Mouse (Mus musculus) left cerebral cortex, postnatal 36 days (tissue): ENCODE measurements around the gene Pemt. TPM values are rescaled to one million over a fixed set of nuclear protein-coding genes. Genes with fewer than 3 reads are reported as not detected.
A peak's percentile ranks its signal among the peaks of the same experiment; 100 is the strongest.

Experiments
- DNase-seq, 2 experiments: peaks; one replicate each; pipeline ENCODE4 v3.0.0; 2021 to 2022; ENCODE audit warnings: low spot score in 2 of 2, mixed read lengths in 1 of 2
- intact Hi-C: fragments of 180-260 bp; cut with DNase I; formaldehyde crosslinking; loops from one replicate; pipeline ENCODE4 v1.15.1; 2025
- total RNA-seq, 2 experiments: library from RNA; stranded (reverse); gene quantifications; 2 replicates each; pipeline ENCODE4 v1.2.3; 2021

Pemt gene
- total RNA-seq, 2 experiments from 2014 or later: 2.9 to 6.3 TPM

DNA sequence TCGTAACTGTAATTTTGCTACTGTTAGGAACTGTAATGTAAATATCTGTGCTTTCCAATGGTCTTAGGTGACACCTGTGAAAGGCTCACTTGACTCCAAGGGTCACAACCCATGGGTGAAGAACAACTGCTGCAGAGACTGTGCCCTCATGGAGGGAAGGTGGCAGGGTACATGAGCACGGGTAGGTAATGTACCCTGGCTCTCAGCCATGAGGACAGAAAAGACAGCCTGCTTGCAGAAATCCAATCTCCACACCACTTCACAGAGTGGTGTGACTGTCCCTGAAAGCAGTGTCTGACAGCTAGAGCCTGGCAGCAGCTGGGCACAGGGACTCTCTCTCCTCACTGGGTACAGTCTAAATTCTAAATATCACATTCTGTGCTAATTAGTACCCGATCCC is 34.8 kb downstream of the Pemt start:
- DNase-seq: no peak
- intact Hi-C loops: no loop called here

DNA sequence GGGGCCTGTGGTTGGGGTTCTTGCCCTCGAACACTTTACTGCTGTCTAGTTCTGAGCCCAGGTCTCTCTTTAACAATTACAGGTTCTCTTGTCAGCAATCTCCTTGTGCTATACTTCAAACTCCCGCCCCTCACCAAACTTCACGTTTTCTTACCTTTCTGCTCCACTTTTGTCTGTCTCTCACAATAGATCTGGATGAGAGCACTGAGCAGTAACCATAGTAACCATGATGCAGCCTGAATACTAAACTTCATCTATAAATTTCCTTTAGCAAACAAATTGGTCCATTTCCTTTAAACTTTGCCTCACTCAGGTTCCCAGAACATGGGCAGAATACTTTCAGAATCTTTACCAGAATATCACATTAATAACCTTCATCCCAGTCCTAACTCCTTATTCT is 36.8 kb downstream of the Pemt start:
- intact Hi-C loops: no loop called here
- DNase-seq: no peak

DNA sequence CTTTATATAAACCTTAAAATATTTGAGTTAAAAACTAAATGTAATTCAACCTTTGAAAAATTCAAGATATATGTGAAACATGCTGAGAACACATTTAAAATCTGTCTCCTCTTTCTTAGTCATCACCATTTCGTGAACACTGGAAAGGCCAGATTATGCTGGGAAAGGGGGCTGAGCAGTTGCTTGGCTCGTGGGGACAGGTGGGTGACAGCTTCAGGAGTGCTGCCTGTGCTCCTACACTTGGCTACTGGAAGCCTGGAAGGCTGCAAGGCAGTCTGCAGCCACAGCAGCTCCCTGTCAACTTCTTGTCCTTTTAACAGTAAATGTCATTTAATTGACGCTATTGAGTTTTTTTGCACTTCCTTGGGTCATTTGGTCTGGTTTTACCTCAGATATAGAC is 40.4 kb downstream of the Pemt start:
- no peak for DNase-seq
- intact Hi-C loops: no loop called here

DNA sequence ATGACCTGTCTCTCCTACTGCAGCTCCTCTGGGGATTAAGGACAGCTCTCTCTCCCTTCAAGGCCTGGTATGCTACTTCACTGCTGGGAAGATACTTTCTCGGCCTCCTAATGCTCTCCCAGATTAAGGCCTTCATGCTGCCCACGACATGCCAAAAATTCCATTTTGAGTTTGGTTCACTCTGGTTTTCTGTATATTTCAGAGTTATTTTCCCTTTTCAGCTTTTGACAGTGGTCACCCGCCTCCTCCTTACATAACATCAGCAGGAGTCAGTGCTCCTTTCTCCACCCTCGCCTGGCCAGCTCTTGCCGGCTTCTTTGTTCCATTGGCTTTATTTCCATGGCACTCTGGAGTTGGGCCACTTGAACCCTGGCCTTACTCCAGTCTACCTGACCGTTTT is 41.6 kb downstream of the Pemt start:
- peak; percentile 13 to 21 for DNase-seq
- intact Hi-C loops: no loop called here

DNA sequence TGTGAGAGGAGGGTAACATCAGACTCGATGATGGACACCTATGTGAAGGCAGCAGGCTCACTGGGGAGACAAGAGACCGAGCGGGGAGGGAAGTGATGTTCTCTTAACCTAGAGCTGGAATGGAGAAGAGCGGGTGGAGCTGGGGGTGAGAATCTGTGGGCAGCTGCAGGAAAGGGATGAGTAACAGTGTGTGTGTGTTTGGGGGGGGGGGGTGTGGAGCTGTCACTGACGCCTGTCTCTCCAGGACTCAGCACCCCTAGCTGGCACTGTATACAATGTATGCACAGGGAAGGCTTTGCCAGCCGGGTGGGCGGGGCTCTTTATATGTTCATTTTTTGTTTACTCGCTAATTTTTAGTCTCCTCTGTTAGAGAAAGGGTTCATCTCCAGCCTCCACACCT is 42.5 kb downstream of the Pemt start:
- intact Hi-C loops: no loop called here
- peak; percentile 39 to 41 for DNase-seq

DNA sequence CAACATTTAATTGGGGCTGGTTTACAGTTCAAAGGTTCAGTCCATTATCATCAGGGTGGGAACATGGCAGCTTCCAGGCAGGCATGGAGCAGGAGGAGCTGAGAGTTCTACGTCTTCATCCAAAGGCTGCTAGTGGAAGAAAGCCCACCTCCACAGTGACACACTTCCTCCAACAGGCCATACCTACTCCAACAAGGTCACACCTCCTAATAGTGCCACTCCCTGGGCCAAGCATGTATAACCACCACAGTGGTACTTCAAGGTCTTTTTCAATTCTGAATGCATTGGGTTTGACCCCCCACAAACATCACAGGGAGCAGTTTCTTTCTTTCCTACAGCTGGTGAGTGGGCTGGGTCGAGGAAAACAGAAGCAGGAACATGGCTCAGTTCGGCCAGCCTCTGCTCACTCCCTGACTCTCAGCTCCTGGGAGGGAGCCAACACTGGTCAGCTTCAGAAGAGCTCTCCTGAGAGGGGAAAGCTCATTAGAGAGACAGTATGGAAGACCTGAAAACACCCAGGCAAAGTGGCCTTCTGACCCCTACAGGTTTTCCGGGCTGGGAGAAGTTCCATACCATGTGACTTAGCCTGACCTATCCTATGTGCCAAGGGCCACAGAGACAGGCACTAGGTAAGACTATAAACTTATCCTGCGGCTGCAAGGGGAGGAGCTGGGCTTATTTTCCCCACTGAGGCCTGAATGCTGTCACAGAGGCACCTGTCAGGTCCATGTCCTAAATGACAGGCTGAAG is 44.9 kb downstream of the Pemt start:
- no peak for DNase-seq
- intact Hi-C loops: no loop called here

DNA sequence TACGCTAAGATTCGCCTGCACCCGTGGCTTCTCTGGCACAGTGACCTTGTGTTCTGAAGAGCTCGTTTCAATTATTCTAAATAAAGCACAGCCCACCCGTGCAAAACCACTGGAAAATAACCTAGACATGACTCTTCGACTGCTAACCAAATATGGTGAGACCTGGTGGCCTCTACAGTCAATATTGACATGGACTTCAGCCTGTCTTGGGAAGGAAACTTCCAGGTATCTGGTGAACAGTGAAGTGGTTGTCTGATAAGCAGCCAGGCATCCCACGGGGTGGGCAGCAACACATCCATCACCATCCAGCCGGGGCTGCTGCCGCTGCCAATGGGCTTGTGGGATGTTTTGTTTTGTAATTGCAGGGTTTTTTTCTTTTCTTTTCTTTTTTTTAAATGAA is 52.0 kb downstream of the Pemt start:
- no peak for DNase-seq
- intact Hi-C loops: no loop called here

DNA sequence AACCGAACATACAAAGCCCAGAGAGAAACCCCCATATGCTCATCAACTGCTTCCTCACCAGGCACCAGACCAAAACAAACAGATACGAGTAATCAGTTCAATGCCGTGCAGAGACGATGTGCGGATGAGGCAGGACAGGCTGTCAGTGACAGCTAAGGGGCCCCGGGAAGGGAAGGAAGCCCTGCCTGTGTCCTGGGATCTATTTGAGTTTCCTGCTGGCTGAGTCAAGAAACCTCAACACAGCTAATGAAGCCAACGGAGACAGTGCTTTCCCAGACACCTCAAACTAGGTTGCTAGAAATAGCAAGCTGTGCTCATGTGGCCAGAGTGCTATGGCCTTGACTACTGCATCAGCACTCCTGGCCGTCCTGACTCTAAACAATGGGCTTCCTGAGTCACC is 54.9 kb downstream of the Pemt start:
- intact Hi-C loops: no loop called here
- DNase-seq: no peak

DNA sequence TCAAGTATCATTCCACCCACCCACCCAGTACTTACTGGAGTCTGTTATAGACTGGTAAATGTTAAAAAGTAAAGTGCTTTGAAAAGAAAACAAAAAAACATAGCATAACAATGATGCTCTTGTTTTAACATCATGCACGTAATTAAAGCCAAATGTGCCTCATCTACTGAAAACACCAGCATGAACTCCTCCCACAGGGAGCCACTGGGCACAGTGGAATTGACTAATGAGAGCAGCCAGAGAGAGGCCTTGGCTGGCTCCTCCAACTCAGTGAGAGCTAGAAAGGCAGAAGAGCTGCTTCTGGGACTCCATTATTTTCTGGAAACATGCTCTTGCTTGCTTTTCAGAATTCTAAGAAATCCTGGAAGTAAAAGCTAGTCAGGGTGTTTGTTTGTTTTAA is 56.9 kb downstream of the Pemt start:
- intact Hi-C loops: no loop called here
- no peak for DNase-seq

DNA sequence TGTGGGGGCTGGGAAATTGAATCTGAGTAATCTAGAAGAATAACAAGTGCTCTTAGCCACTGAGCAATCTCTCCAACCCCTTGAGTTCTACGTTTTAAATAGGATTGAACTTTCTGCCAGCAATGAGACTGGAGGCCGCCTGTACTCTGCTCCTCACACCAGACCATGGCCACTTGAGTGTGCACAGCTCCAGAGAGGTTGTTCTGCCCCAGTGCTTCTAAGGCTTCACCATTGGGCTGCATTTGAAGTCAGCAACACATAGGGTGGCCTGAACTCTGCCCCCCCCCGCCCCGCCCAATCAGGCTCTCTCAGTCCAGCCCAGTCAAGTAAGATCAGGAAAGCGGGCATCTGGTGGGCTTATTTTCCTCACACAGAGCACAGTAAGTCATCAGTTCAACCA is 68.5 kb downstream of the Pemt start:
- intact Hi-C loops: no loop called here
- DNase-seq: no peak

DNA sequence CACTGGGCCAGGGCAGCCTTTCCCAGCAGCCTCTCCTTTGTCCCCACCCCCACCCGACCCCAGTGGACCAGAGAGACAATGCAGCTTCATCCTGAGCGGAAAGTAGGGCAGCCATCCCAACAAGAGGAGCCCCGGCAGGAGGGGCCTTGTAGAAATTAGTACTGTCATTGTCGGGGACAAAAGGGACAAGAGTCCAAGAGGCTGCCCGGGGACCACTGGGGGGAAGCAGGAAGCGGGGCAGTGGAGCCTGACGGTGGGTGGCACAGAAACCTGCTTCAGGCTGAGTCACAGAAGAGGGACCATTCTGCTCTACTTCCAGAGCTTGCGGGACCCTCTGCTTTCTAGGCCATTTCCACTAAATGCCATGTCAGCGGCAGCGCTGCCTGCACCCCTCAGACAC is 71.0 kb downstream of the Pemt start:
- intact Hi-C loops: no loop called here
- DNase-seq: no peak

DNA sequence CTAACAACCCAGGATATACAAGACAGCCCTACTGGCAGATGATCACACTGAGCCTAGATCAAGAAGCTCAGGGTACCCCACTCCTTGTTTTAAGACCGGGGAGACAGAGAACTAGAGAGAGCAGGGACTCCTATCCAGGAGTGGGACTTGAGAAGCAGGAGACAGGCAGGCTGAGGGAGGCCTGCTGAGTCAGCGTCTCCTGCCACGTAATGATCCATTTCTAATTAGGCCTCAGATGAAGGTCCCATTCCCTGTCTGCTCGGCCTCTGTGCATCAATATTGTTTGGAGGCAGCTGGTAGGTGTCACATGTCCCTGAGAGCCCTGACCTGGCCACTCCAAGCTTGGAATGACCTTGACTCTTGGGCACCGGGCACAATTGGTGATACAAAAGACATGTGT is 72.9 kb downstream of the Pemt start:
- intact Hi-C loops: no loop called here
- no peak for DNase-seq

DNA sequence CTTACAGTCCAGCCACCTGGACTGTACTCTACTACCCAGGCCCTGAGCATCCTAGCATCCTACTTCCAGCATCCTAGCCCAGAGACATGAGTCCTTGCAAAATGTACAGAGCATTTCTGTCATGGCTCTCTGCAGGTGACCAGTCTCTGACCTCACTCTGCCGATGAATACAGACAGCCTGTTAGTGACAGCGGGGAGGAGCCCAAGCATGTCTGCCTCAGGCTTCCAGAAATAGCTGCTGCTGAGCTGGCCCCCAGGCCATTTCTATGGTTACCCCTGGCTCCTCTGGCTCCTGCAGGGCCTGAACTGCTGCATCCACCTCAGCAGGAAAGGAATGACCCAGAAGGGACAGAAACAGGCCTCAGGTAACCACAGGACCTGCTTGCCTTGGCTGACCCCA is 74.6 kb downstream of the Pemt start:
- no peak for DNase-seq
- intact Hi-C loops: no loop called here

DNA sequence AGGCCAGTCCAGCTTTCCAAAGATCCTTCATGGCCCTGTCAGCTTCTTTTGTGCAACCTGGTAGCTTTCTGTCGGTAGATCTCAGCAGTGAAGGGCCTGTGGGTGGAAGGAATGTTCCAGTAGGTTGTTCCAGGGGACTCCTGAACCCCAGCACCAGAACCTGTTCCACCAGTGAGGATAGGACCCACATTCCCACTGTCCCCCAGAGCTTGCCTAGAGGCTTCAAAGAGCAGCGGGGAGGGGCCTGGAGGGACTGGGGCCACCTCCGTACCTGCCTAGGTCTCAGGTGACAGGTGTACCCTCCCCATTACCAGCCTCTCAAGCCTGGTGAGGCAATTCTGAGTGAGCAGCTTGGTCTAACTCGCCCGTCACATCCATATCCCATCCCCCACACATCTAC is 75.5 kb downstream of the Pemt start:
- no peak for DNase-seq
- intact Hi-C loops: no loop called here

DNA sequence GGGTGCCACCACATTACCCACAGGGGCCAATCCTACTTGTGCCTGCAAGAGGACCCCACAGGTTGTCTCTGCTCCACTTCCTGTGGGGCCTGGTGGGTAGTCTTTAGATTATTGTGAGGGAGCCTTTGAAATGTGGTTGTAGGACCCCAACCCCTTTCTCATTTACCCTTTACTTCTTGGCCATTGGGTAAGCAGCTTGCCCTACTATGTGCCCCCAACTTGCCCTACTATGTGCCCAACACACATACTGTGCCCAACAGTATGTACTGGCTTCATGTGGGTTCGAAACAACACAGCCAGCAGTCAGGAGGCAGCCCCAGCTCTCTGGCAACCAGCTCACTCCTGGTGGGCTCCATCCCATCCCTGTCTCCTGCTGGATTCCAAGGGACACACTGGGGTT is 78.5 kb downstream of the Pemt start:
- no peak for DNase-seq

DNA sequence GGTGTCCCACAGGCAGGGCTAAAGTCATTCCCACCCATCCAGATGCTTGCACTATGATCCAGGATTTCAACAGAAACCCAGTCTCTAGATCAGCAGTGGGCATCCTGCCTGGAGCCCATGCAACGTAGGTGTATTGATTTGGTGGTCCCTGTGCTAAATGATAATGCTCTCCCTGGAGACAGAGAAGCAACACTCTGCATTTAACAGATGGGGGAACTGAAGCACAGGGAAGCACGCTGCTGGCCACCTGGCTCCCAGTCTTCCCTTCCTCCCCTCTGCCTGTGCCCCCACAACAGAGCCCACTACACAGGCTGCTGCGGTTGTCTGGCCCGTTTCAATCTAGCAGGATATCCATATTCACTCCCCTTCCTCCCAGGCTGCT is 80.2 kb downstream of the Pemt start:
- no peak for DNase-seq
- intact Hi-C loops: loop anchor here (5.0 to 10.0 kb wide), 2 partner anchors 84 to 449 kb away; partner anchors contain the start of genes Atpaf2 and Gid4

More for the DNA sequence above, 78.5 kb downstream of the Pemt start:
- intact Hi-C loops: loop anchor here (5.0 to 10.0 kb wide), 2 partner anchors 85 to 447 kb away; partner anchors contain the start of genes Atpaf2 and Gid4

DNA sequence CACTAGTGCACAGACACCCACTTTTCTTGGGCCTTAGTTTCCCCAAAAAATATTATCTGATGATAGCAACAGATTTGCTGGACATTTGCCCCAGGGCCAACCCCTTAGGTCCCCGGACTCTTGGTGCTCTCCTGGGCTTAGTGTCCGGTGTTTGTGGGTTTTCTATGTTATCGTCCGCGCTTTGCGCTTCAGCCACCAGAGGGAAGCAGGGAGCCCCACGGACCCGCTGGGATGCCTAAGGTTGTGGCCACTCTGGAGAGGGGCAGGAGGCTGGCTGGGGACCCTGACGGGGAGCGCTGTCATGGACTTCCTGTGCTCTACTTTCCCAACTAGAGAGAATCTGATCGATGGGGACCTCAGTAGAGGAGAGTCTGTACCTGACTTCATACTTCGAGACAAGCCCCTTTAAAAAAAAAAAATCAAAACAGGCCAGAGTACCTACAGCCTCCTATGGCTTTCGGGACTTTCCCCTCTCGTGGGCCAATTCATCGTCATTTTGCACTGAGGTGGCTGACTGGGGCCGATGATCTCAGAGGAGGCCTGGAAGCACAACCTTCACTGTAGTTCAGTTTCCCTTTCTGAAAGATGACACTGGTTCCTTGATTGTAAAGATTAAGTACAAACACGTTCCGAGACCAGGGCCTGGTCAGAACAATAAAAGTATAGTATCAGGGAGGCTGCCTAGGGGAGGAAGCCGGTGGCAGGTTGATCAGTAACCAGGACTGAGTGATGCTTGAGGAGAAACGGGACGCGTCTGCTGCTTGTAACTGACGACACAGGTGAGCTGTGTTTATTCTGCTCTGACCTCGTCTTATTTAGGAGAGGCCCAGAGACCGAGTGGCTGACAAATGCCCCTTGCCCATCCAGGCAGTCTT is 80.8 kb downstream of the Pemt start:
- intact Hi-C loops: loop anchor here (1.0 to 10.0 kb wide), 4 partner anchors 17 to 449 kb away; partner anchors contain the start of genes Atpaf2, Gid4 and Med9
- DNase-seq: peak; percentile 58 to 74

DNA sequence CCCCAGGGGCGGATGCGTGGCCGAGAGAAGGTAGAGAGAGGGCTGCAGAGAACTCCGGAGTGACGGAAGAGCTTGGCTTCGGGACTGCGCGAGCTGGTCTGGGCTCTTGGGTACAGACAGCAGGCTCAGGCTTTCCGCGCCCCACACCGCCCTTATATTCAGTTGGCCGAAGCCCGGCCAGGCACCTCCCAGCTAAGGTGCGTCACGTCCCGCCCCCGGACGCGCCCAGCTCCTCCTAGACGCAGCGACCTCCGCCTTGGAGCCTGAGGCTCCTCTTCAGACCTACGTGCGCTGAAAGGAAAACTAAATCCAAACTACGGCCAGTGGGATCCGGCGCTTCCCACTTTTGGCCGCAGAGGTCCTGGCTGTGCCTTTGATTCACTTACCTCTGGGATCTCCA is 81.5 kb downstream of the Pemt start, which contains the start of gene Rasd1:
Rasd1 (minus strand) TSS at position 127 of the 400 bp plus-strand sequence.
- intact Hi-C loops: loop anchor here (1.0 to 10.0 kb wide), 5 partner anchors 16 to 450 kb away; partner anchors contain the start of genes Atpaf2, Gid4 and Med9
- peak; percentile 62 to 71 for DNase-seq

DNA sequence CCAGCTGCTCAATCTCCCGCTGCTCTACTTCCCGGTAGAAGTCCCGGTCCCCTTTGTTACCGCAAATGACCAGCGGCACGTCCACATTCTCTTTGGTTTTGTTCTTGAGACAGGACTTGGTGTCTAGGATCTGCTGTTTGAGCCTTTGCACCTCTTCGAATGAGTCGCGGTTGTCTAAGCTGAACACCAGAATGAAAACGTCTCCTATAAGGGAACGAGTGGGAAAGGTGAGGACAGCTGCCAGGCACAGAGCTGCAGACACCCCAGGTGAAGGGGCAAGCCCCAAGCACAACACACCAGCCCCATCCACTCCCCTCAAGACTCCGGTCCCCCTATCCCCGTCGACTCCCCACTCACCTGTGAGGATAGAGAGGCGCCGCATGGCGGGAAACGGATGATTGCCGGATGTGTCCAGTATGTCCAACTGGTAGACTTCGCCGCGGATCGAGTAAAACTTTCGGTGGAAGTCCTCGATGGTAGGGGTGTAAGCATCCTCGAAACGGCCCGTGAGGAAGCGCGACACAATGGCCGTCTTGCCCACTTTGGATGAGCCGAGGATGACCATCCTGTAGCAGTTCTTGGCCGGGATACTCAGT is 82.0 kb downstream of the Pemt start:
- DNase-seq: no peak
- intact Hi-C loops: loop anchor here (2.0 to 10.0 kb wide), 3 partner anchors 15 to 451 kb away; partner anchors contain the start of genes Atpaf2, Gid4 and Med9
